Mouse (Mus musculus): ENCODE results near the gene Rora.

Gene Rora

DNA sequence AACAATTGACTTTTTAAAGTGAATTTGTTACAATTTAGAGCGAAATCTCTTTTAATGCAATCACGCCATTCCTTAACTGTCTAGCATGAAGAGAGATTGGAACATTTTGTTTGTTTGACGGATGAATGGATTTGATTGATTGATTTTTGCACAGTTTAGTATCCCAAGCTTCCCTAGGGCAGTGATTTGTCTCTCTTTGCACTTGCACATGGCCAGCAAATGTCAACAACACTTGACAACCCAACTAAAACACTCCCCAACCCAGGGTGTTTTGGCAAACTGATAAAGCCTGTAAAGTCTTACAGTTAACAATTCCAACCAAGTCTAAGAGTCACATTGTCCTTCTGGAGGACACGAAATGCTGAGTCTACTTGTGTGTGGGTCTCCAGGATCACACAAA, 733.7 kb downstream of the Rora start:
- DNase-seq (ENCODE audit: low spot score in 2 of 2) = no peak

DNA sequence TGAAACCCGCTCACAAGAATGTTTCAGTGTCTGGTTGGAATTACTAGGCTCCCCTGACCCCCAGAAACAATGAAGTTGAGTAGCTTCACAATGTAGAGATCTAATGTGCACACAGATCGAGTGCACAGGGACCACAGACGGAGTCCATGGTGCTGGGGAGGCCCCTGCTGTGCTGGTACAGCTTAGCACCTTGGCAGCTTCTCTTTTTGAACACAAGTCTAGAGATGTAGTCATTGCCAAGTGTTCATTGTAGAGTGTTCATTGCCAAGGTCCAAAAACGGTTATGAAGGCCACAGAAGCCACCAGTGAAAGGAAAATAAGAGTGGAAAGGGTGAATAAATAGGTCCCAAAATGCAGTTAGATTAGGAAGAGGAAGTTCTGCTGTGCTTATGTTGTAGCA, 737.0 kb downstream of the Rora start:
- DNase-seq (ENCODE audit: low spot score in 2 of 2) = no peak

DNA sequence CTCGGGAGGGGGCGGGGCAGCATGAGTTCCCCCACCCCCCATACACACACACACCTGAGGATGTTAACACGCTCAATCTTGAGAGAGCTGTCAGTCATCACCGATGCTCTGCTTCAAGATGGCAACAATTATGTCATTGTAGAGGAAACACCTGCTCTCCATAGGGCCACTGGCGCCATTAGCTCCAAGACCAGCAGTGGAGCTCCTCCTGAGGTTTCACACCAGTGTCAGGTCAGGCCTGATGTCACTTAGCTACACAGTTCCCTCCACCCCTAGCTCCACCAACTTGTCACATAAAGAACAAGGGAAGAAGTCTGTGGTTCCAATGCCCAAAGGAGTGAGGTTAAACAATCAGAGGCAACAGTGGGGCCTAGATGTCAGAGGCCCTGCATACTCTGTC, 740.6 kb downstream of the Rora start:
- DNase-seq (ENCODE audit: low spot score in 2 of 2) = no peak

DNA sequence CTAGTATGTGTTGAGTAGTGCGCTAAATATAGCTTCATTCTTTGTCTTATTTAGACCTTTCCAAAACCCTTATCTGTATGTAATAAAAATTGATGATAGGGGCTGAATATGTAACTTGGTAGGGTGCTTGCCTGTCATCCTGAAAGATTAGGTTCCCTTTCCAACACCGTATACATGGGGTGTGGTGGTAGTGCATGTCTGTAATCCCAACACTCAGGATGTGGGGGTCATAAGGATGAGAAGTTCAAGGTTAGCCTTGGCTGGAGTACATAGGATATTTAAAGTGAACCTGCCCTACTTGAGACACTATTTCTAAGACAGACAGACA, 743.8 kb downstream of the Rora start:
- no peak for DNase-seq (ENCODE audit: low spot score in 2 of 2)

DNA sequence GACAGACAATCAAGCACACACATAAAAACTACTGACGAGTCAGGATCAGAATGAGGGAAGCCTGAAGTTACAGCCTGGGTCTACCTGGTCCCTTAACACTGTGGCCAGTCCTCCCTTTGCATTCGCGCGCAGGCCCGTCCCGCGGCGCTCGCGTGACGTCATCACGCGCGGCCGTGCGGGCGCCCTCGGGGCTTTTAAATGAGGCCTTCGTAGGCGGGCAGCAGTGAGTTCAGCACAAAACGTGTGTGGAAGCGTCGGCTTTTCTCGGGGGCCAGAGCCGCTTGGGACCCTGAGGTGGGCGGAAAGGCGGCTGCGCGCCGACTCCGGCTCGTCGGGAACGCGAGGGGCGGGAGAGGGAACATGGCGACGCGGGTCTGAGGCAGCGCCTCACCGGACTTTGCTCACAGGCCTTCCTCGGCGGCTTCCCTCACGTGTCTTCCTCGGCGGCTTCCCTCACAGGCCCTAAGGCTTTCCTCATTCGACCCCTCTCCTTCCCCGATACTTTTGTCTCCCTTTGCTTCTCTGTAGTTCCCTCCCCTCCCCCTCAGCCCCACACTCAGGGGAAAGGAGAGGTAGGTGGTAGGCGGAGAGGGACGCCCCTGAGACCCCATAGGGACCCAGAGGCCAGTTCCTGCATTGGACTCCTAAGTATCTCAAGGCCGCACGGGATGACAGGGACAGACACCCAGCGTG, 744.3 kb downstream of the Rora start, which contains the start of gene Ice2:
Gene Ice2 (plus strand): TSS at position 147 of the 693 bp plus-strand sequence.
- DNase-seq (ENCODE audit: low spot score in 2 of 2) = peak; percentile 53 to 80

DNA sequence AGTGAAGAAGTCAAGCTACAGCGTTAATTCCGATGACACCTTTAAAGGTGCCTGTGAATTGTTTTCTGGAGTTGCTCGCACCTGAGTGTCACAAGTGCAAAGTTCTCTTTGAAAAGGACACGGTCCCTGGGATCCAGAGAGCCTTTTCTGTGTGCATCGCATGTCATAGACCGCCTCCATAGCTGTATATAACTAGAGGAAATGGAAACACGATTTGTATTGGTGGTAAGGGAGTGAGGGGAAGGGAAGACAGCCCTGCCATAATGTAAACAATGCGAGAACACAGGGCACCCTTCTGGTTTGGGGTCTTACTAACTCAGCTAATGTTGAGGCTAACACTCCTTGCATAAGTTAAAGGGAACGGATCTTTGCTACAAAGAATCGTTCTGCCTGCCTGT, 744.9 kb downstream of the Rora start:
- DNase-seq (ENCODE audit: low spot score in 2 of 2) = no peak

DNA sequence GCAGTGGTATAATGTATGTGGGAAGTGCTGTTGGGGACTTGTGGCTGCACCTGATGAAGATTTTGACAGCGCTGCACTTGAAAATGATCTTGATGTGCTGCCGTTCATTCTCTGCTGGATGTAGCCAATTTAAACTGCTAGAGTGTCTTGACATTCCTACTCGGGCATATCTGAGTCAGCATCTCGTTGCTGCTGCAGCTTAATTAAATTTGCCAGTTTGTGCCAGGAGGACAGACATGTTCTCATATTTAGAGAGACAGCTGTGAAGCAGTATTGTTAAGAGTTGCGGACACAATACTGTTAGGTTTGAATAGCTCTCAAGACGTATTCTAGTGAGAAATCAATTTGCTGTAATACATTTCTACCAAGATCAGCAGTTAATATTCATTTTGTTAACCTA, 751.1 kb downstream of the Rora start:
- DNase-seq (ENCODE audit: low spot score in 2 of 2) = no peak

DNA sequence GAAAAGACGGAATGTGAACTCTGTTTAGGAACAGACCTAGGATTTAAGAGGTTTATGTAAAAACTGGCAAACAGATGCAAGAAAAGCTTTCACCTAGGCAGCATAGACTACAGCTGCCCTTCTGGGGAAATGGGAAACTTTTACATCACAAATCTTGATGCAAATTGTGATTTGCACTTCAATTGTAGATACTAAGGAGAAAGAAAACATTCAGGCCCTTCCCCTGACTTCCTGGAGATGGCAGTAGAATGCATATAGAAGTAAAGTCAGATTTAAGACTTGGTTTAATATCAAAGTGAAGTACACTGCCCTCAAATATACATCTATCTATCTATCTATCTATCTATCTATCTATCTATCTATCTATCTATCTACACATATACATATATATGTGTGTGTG, 765.9 kb downstream of the Rora start:
- DNase-seq (ENCODE audit: low spot score in 2 of 2) = no peak

DNA sequence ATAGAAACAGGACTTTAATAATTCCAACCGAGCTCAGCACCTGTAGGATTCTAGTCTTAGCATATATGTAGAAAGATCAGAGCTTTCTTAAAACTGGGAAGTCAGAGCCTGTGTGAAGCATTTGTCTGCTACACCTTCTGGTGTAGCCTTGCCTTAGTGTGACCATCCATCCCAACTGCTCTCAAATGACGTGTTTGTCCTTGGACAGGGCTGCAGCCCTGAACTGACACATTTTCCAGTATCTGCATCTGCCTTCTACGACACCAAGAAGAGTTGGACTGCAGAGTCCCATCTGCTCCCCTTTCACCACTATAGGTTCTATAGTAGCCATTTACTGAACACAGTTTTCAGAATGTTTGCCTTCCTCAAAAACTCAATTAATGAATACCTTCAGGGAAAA, 776.9 kb downstream of the Rora start:
- DNase-seq (ENCODE audit: low spot score in 2 of 2) = no peak

DNA sequence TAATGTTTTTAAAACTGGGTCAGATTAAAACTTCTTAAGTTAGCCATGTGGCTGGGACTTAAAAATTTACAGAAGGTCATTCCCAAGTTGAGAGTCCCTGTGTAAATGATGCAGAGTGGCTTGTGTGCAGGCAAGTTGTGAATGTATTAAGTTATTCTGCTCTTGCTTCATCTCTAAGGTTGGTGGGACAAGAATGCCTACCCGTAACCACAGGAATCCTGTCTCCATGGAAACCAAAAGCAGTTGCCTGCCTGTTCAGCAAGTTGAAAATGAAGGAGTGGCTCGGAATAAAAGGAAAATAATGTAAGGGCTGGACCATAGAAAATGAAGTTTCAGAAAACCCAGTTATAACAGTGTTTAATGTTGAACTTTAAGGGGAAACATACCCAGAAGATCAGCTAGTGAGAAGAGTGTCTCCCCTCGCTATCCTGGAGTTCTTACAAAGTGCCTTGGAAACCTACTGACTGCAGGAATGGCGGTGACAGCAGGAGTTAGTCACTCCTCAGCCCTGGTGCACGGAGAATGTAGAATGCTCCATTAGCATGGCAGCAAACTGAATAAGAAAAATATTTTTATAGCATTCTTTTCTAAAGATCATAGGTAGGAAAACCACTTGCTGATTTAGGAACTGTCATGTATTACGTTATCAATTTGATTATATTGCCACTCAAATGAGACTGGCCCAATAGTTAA, 778.4 kb downstream of the Rora start:
- no peak for DNase-seq (ENCODE audit: low spot score in 2 of 2)

DNA sequence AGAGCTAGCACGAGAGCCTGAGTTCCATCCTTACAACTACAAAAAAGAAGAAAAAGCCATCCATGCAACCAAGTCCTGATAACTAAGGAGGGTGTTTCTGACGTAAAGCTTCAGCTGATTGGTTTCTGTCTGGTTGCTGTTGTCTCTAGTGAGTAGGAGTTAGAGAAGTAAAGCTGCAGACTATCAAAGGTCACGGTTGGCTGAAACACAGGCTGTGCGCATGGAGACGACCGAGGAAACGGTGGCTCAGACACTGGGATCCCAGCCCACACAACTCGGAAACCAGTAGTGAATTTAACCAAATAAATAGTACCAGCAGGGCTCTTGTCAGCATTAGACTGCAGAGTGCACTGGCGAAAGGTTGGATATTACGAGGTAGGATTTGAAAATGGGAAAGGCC, 781.6 kb downstream of the Rora start:
- DNase-seq (ENCODE audit: low spot score in 2 of 2) = no peak

DNA sequence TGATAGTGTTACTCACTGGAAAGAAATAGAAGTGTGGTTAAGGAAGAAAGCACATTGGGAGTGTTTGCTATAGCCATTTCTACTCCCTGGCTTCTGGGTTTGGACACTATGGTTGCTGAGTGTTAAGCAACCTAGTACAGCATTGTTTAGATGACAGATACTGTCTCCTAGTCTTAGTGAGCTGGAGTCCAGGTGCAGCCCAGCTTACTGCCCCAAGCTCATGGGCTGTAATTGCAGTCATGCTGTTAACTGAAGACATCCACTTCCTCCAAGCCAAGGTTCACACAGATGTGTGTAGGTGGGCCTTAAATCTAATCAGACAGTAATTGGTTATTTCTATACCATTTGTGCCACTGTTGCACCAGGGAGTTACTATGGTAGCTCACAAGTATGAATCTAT, 782.1 kb downstream of the Rora start:
- no peak for DNase-seq (ENCODE audit: low spot score in 2 of 2)

Data from cerebellum, postnatal 4 days (tissue).